Mouse (Mus musculus): ENCODE results near the gene Pawr.

GRCm38 (mm10) chr10:108376366-108376765 lies 44.4 kb downstream of the Pawr start:
- no peak for TF ChIP-seq CHD2 (IDR thresholded peaks at IDR 0.05; ENCODE audit: low read depth, low read length)
- TF ChIP-seq ZNF384 (IDR thresholded peaks at IDR 0.05; ENCODE audit: low read depth, low read length), result no peak
- no peak for TF ChIP-seq ZC3H11A (IDR thresholded peaks at IDR 0.05; ENCODE audit: borderline replicate concordance, low read depth, low read length)
- no peak for TF ChIP-seq HCFC1 (IDR thresholded peaks at IDR 0.05; ENCODE audit: borderline replicate concordance, insufficient read depth, low read length)
